Mouse (Mus musculus) B cell, adult 2 months (primary cell): ENCODE measurements at regions not wholly inside any gene's neighbourhood (a gene's known extent, or its start where the extent isn't known, plus 50 kb on each side); places are given as distances from the start of the nearest gene placed in this dataset.

Experiments used
- DNase-seq, 2 experiments: peaks; one replicate each; pipeline ENCODE4 v3.0.0; 2022

DNA sequence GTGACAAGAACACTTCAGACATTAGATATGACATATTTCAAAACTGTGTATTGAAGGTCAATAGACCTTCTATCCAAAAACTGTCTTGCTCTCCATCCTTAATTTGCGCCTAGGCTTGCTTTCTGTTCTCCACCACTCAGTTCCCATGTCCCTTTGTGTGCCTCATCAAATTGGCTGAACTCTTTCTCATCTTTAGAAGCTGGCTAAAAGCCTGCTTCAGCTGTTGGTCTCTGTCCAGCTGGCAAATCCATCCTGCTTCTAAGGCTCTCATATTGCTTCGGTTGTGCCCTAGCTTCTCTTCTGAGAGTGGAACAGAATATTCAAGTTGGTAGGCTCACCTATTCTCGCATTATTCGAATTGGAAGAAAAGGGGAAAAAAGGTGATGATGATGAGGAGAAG, 322.6 kb upstream of the Klf12 start:
- no peak for DNase-seq

DNA sequence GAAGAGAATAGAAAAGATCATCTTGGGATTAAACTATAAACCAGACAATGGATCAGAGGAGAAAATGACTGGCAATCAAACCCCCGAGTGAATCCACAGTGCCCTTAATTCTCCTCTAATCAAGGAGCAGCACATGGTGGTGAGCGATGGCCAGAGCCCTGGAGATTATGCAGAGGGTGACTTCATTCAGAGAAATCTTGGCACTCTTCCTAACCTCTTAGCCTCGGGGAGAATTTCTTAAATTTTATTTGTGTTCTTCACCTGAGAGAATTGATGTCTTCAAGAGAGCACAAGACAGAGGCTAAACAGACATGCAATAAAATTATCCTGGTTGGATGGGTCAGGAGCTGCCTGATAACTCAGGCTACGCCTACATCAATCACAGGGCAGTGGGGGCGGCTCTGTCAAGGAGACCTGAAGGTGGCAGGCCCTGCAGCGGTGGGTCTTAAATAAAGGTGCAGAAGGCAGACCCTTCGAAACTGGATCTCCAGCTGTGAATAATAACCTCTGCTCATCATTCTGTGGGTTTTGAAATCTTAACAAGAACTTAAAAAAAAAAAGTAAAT, 316.5 kb upstream of the Klf12 start:
- DNase-seq: no peak

DNA sequence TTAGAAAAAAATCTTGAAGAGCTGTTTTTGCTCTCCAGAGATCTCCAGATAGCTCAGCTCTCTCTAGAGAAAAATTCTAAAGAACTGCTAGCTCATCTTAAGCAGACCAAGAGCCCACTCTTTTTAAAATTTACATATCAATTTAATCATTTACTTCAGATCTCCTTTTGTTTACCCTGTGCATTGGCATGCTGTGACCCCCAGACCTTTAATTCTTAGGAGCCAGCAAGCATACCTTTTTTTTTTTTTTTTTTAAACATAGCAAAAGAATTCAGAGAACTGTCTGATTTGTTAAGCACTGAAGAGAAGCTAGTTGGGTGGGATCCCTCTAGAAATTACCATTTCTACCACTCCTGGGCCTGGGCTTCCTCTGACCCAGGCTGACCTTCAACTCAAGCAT, 285.5 kb upstream of the Klf12 start:
- no peak for DNase-seq

DNA sequence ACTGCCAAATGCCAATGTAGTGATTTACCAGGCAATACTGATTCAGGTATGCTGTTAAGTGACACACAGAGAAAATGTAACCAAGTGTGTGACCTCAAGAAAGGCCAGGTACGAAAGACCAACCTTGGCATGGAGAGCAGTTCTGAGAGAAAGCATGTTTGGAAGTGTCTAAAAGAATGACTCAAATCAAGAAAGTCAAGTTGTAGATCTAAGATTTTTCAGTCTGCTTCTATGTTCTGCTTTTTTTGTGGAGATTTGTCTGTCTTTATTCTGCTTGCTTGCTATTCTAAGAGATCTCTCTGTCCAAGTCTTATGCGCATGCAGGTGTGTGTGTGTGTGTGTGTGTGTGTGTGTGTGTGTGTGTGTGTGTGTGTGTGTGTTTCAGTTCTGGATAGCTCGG, 277.4 kb upstream of the Klf12 start:
- no peak for DNase-seq

DNA sequence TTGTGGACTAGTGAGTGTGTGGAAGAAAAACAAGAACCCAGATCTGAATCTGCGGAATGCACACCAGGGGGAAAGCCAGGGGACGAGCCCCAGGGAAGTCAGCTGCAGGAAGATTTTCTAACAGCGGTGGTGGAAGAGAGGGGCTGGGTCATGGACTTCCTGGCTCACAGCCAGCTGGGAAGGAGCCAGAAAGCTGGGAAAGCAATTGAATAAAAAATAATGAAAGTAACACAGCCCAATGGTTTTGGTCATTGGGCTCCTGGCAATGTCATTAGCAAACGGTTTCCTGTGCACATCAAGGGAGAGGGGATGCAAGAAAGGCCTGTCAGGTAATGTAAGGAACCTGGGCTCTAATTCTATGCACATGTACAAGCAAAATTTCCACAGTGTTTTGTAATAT, 273.9 kb upstream of the Klf12 start:
- DNase-seq: no peak

DNA sequence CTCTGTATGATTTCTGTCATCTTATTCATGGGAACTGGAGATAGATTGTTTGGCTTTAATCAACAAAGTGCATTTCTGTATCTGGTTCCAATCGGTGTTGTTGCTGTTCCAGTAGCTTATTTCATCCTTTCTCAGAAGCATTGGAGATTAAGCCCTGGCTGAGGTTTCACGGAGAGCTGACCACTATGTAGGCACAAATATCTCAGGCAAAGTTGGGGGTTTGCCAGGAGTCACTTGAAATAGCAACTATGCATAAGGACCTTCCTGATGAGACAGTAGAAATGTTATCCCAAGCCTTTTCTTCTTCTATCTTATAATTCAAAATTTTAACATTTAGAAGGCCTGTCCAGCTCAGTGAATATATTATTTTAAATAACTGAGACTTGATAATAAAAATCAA, 268.0 kb upstream of the Klf12 start:
- no peak for DNase-seq

DNA sequence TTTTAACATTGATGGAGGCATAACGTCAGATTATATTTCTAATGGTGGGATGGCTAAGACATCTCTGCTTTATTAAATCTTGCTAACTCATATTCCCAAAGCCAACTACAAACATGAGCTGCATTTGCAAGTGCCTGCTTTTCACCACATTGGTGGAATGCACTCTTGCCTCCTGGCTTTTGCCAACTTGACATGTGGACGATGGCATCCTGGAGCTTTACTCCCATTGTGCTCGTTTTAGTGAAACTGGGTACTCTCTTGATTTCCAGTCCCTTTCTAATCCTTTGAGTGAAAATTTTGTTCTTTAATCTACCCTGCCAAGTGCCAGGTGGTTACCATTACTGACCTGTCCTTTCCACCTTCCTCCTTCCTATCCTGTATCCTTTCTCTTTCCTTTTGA, 265.8 kb upstream of the Klf12 start:
- DNase-seq: no peak

DNA sequence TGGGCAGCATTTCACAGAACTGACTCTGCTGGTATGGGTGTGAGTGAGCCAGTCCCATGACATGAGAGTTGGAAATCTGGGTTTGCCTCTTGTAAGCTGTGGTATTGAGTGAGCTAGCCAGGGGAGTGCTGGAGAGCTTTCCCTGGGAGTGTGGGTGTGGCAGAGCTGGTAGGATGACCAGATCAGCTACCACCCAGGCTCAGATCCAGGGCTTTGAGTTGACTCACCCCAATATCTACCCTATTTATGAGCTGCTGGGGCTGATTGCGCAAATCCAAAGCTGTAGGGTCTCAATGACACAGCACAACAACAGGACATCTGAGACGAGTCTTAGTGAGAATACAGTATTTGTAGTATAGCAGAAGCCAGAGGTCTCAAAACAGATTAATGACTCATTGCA, 245.7 kb upstream of the Klf12 start:
- no peak for DNase-seq

DNA sequence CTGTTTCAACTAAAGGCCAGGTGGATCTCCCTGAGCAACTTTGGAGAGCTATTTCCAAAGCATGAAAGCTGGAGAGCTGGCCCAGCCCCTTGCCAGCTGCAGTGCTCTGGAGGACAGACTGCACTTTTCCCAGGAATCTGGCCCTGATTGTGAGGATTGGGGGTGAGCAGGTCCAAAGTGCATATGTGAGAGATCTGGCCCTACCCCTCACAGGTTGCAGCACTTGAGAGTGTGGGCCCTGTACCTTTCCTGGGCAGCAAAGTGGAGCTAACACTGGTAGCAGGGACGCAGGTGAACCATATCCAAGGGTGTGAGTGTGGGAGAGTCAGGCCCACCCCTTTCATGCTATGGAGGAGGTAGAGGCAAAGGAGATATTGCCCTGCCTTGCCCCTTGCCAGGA, 245.3 kb upstream of the Klf12 start:
- no peak for DNase-seq

DNA sequence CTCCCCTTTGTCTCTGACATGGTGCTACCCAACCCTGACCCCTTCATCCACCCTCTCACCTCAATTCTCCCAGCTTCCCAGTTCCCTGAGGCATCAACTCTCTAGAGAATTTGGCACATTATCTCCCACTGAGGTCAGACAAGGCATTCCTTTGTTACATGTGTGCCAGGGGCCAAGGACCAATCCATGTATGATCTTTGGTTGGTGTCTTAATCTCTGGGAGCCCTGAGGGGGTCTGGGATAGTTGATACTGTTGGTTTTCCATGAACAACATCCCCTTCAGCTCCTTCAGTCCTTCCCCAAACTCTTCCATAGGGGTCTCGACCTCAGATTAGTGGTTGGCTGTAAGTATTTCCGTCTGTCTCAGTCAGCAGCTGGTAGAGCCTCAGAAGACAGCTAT, 224.9 kb upstream of the Klf12 start:
- DNase-seq: no peak

DNA sequence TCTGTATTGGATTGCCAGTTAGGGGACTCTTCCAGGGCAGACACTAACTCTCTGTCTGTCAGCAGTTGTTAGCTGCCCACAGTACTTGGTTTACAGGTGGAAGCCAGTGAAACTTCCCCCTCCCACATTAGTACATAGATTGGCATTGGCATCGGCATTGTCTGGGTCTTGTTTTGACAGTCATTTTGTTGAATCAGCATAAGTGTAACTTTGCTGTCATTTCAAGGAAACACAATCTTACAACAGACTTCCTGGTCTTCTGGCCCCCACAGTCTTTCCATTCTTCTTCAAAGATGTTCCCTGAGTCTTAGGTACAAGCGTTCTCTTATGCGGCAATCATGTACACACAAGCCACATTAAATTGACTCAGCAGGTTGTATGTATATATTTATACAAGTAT, 223.6 kb upstream of the Klf12 start:
- no peak for DNase-seq

DNA sequence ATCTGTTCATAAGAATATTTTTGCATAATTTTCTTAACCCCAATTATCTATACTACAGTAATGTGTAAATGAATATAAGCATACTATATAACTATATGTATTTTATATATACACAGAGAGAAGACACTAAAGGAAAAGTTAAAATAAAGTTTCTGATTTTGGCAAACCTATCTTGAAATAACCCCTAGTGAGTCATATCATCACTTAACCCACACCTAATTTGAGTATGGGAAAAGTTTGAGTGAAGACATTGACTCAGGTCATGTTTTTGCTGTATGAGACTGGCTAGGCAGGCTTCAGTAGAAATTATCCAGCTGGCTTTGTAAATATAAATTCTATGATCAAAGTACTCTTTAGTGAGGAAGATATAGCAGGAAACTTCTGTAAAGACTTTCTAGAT, 223.1 kb upstream of the Klf12 start:
- DNase-seq: no peak

DNA sequence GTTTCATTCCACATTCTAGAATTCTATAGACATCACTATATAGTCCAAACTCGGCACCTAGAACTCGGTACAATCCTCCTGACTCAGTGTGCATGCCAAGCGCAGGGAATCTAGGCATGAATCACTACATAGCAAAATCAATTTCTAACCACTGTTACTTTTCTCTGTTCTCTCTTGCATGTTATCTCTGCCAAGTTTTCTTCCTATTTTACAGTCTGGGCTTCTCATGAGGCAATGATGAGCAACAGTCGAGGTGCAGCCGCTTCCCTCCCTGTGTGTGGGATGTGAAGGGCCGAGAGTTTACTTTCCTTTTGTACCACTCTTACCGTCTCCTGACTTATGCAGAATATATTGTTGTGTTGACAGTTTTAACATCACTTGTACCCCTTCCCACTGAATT, 204.4 kb upstream of the Klf12 start:
- no peak for DNase-seq

DNA sequence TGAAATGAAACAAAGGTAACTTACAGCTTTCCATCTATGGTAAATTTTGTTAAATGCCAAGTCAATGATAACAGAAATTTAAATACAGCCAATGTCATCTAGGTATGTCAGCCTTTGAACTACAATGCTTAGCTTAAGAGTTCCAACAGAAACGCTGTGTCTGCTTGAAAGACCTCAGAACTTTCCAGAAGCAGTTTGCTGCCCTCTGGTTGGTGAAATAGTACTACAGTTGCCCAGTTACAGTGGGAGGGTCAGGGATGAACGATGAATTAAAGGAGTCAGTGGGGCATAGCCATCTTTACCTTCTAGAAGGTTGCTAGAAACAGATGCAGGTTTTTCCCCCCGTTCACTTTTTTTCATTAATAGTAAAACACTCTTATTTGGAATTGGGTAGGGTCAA, 201.0 kb upstream of the Klf12 start:
- DNase-seq: peak; percentile 18 to 31

DNA sequence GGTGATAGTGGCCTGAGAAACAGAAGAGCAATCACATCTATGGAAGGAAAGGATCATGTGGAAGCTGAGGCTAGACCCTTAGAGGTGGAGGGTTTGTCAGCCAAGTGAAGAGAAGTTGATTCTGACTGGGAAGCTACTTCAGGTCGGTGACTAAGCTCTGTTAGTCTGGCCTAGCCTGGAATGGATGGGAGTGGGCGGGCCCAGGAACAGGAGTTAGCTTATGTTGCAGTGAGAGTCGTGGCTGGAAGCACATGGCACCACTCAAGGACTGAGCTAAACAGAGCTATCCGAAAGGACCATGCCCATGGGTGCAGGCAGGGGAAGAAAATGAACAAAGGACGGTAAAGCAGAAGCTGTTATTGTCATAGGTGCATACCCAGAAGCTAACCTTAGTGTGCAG, 199.6 kb upstream of the Klf12 start:
- DNase-seq: no peak

DNA sequence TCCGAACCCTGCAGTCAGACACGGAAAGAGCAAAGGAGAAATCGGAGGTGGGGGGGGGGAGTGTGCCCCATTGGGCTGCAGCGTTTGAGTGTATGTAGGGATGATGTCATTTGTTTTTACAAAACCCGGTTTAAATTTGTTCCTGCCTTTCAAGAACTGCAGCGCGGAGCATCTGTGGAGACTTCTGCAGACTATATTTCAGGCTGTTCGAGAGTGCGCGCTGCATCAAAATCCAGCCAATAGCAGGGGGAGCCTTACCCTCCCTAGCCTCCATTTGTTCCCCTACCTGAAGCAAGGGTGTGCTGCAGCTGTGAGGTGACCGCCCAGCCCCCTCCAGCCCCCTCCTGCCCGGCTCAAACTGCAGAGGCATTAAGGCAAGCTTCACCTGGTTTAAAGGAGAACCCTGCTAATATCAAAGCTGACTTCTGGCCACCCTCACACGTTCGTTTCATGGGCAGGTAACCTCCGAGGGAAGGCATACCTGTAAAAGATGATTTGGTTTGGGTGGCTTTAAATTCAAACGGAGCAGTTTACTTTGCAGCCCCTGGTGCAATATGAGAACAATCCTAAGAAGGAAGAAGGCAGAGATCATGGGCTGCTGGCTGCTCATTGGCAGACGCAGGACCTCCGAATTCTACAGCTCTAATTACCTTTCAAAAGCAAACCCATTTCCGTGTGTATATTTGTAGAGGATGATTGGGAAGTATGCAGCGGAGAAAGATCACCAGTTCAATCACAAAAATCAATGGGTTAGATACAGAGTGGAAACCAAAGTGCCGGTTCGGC, 193.3 kb upstream of the Klf12 start:
- no peak for DNase-seq

DNA sequence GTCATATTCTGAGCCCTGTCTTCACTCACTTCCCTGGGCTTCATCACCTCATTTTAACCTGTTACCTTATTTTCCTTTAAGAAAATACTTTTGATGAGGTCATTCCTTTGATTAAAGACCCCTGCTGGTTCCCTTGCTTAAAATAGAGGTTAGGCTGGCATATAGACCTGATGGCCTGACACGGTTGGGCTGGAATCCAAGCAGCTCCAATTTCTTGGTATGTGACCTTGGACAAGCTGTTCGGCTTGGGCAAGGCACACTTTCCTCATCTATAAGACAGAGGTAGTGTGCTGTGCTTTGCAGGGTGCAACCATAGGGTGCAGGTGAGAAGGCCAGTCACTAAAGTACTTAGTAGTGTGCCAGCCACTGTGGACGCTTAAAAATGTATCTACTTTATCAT, 183.8 kb upstream of the Klf12 start:
- no peak for DNase-seq

DNA sequence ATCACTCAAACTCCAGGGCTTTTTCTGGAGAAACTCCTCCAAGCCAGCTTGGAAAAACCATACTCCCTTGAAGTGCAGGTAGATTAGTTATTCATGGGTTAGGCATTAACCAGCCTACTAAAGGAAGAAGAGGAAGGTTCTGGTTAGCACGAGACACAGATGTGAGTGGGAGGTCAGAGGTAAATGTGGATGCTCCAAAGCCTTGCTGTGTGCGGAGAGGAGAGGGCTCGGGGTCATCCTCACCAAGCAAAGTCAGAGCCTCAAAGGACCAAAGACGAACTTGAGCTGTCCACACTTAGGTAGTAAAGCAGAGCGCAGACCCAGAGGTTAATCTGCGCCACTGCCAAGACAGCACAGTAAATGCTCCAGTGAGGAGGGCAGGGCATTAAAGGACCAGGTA, 177.8 kb upstream of the Klf12 start:
- no peak for DNase-seq

DNA sequence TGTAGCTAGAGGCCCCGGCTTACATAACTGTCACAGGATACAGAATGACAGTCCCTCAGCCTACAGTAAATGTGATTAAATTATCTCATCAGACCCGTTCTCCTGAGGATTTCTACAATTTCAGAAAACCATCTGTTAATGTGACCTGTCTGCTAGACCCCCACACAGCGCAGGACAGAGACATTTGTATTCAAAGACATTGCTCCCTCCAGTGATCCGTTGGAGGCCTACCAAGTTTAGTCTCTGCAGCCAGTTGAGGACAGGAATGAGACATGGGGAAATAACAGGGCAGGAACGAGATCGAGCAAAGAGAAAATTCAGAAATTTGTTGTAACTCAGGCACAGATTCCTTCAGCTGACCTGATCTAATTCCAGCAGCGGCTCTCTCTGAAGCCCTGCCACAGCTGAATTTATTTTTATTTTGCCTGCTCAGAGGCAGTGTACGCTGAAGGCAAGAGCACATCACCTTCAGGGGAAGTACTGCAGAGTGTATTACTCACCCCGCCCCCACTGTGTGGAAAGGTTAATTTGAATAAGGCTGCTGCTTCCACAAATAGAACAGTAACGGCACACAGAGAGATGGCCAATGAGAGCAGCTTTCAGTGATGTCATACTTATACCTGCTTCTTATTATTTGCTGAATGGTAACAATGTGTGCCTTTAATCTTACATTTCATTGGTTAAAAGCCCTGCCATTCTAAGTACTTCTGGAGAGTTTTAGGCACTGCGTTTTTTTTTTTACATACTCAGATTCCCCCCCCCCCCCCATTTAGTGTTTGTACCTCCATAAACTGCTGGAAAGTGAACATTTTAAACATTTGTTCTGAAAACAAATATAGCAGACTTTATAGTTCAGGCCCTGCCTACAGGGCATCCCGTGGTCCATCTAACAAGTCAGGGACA, 176.9 kb upstream of the Klf12 start:
- DNase-seq: peak; percentile 82 to 86

DNA sequence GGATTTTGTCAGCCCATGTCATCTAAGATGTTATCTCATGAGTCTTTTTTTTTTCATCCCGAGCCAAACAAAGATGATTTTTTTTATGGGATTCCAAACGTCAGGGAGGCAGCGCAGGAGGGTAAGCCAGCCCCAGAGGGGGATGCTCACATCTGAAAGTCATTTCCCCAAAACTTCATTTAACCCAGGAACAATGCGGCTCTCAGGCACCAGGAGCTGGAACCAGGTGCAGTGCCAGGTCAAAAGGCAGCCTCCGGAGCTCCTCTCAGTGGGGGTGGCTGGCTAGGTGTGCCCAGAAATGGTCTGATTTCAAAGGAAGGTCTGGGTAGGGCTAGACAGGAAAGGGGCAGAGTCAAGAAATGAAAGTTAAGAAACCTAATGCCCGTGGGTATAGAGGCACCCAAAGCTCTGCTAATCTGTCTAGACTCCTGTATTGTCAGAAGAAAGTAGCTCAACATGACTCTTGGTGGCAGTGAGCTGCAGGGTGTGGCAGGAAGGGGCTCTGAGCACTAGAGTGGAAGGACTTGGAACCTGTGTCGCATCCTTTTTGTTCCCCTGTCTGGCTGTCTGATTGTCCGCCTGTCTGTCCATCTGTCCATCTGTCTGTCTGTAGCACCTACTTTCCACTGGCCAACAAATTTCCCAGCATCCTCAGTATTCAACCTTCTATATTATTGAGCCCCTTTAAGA, 175.3 kb upstream of the Klf12 start:
- DNase-seq: peak; percentile 19 to 24

DNA sequence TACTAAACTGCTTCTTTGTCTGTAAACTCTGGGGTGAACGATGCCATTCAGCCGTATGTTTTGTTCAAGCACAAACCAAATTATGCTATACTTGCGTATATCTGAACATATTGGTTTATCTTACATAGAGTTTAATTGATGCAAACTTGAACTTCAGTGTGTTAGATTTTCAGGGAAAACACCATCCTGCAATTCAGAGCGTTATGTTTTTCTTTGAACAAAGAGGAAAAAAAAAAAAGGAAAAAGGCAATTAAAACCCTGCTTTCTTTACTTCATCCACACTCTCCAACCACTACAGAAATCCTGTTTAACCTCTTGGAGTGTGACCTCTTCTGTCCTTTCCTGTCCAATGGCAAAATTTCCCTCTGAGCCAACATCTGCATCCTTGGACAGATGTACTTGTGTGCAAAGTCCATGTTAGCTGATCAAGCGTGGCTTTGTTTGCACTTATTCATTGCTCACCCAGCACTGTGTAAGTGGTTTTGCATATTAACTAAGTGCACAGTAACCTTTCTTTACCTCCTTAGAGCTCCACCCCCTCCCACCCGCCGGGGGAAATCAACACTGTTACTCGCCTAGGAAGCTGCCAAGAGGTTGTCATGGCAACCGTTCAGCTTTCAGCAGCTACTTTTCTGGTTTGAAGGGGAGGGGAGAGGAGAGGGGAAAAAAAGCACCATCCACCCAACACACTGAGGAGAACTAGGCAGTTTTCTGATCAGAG, 174.4 kb upstream of the Klf12 start:
- peak; percentile 77 to 80 for DNase-seq

DNA sequence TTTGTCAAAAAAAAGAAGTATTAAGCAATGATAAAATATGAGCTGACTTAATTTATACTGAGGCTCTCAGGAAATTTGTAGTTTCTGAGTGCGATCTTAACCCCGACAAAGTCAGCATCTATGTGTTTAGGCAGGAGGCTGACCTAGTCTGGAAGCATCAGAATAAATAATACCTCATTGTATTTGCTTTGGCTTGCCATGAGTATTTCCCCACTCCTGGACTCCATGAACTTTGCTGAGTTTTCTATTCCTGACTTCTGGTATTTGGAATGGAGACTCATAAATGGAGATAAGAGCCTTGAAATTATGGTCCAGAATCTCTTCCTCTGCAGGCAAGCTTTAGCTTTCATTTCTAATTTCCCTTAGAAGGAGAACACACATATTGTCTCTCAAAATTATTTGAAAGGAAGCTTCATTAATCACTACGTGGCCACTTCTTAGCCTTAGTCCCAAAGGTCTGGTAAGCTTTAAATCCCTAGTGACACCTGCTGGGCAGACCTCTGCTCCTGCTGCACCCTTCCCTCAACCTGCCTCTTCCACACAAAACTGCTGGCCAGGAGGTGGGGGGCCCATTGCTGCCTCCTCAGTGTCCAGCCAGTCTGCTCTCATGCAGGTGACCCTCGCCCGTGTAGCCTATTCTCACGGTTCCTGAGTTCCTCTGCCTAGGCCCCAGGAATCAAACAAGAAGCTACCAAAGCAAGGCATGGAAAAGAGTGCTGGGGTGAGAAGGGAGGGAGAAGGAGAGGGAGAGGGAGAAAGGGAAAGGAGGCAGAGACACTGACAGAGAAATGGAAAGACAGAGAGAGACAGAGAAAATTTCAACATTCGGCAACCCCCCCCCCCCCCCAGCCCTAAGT, 173.6 kb upstream of the Klf12 start:
- DNase-seq: no peak
